Mouse (Mus musculus) lung, postnatal 0 days (tissue): Measurements from ENCODE around the gene Gm49027.

ENCODE experiments used
- CTCF ChIP-seq: IDR thresholded peaks from 2 replicates; pipeline ENCODE4 v1.5.1; 2016; ENCODE audit warnings: antibody characterized with exemption, mild to moderate bottlenecking
- EP300 ChIP-seq: IDR thresholded peaks from 2 replicates; pipeline ENCODE4 v1.6.1; 2016; ENCODE audit warnings: antibody characterized with exemption, mild to moderate bottlenecking, control low read depth

- no peak for TF ChIP-seq EP300
- TF ChIP-seq CTCF = no peak
Measured at GRCm38 (mm10) chr5:123489935-123490334, 35.4 kb downstream of the Gm49027 start.
